Mouse (Mus musculus): ENCODE data around the gene Gm281. TPM values are rescaled to one million over a fixed set of nuclear protein-coding genes. Genes with fewer than 3 reads are reported as not detected.
"Not testable (repeated sequence)": the region's sequence is repeated elsewhere in the genome, so short reads cannot be mapped to it uniquely, and the experiment has no call there.

Gene Gm281
- 0.50 TPM in 1 of 2 replicates, not detected in the other for polyA plus RNA-seq (2011; ENCODE audit: insufficient read depth, insufficient read length, low replicate concordance, missing spikeins)

DNA sequence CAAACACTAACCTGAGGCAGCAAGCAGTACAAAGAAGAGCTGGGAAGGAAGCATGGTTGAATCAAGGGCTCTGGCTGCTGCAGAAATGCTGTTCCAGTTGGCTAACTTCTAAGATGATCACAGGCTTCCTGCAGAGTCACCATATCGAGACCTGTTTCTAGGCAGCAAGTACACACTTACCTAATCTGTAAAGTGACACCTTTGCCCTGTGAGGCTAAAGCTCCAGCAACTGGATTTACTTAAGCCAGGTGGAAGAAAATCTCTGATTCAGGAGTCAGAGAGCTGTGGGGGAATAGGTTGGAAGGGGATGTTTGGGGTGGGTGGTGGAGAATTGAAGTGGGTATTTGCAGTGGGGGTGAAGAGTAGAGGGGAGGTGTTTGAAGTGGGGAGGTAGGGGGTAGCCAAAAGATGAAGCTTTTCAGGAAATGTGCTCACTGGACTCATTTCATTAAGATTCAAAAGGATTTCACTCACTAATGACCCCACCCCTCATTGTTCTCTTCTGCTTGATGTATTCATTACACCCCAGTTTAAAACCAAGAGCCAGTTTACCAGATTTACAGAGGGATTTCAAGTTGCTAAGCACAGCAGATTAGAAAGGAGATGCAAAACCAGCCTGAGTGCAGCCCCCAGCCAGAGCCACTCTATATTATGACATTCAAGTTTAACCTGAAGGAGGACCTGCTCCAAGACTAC, at the start of gene Gm281:
Gm281 (minus strand) TSS at position 92 of the 696 bp plus-strand sequence.
- no peaks in the 10 kb centered on the region for H3K4me1 ChIP-seq (ENCODE audit: control insufficient read depth, insufficient read depth, low read length)
- H3K27ac ChIP-seq (ENCODE audit: control insufficient read depth, insufficient read depth, low read depth, low read length, poor library complexity), result no peak within 1 kb of the TSS
- no peak within 1 kb of the TSS for H3K4me3 ChIP-seq (replicated peaks; ENCODE audit: control insufficient read depth, low read depth, low read length)
- TF ChIP-seq POLR2A (IDR thresholded peaks at IDR 0.05; ENCODE audit: borderline replicate concordance, control insufficient read depth, low read depth, low read length) (no peak), CTCF (IDR thresholded peaks at IDR 0.05; ENCODE audit: control insufficient read depth, insufficient read depth, low read length) (no peak)
- 42% methylated on average over 1 of the region's 1 CpGs for WGBS

DNA sequence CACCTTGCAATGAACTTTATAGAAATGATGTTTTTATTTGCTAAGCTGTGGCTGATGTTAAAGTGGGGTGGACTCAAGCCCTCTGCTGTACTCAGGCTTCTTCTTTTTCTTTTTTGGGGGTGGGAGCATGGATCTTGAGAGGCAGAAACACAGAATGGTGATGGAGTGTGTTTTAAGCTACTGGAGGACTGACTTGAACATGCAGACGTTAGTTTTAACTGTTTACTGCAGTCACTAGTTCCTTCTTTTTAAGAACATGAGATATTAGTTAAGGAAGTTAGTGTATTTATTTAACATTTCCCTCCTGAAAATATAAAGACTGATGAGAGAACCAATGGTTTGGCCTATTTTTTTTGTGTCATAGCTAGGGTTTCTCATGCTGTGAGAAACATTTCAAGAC, 49.2 kb upstream of the Gm281 start:
- 19% methylated on average over 1 of the region's 1 CpGs for WGBS
- TF ChIP-seq CTCF (IDR thresholded peaks at IDR 0.05; ENCODE audit: control insufficient read depth, insufficient read depth, low read length), result no peak
- TF ChIP-seq POLR2A (IDR thresholded peaks at IDR 0.05; ENCODE audit: borderline replicate concordance, control insufficient read depth, low read depth, low read length), result no peak
- H3K4me3 ChIP-seq (replicated peaks; ENCODE audit: control insufficient read depth, low read depth, low read length), result no peak overlapping the region
- H3K4me1 ChIP-seq (ENCODE audit: control insufficient read depth, insufficient read depth, low read length), result no peaks in the 10 kb centered on the region
- H3K27ac ChIP-seq (ENCODE audit: control insufficient read depth, insufficient read depth, low read depth, low read length, poor library complexity), result no peak overlapping the region

DNA sequence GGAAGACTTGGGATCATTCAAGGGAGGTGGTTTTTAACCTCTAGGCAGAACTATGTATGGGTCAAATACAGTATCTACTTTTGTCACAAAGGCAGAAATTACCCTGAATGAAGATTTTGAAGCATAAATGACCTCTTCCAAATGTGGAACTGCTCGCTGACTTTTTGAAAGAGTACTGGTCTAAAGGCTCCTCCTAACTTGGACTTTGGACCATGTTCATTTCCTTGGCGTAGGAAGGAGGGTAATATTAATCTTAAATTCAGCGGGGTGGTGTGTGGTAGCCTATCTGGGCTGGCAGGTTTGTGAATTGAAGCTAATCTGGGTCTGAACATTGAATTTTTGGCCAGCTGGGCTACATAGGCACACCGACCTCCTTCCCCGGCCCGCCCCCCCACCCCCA, 48.2 kb upstream of the Gm281 start:
- Histone ChIP-seq H3K4me1 (ENCODE audit: control insufficient read depth, insufficient read depth, low read length) (no peaks in the 10 kb centered on the region), H3K27ac (ENCODE audit: control insufficient read depth, insufficient read depth, low read depth, low read length, poor library complexity) (no peak overlapping the region), H3K4me3 (replicated peaks; ENCODE audit: control insufficient read depth, low read depth, low read length) (no peak overlapping the region)
- no peak for TF ChIP-seq CTCF (IDR thresholded peaks at IDR 0.05; ENCODE audit: control insufficient read depth, insufficient read depth, low read length)
- no peak for TF ChIP-seq POLR2A (IDR thresholded peaks at IDR 0.05; ENCODE audit: borderline replicate concordance, control insufficient read depth, low read depth, low read length)
- 59% methylated on average over 6 of the region's 6 CpGs for WGBS

DNA sequence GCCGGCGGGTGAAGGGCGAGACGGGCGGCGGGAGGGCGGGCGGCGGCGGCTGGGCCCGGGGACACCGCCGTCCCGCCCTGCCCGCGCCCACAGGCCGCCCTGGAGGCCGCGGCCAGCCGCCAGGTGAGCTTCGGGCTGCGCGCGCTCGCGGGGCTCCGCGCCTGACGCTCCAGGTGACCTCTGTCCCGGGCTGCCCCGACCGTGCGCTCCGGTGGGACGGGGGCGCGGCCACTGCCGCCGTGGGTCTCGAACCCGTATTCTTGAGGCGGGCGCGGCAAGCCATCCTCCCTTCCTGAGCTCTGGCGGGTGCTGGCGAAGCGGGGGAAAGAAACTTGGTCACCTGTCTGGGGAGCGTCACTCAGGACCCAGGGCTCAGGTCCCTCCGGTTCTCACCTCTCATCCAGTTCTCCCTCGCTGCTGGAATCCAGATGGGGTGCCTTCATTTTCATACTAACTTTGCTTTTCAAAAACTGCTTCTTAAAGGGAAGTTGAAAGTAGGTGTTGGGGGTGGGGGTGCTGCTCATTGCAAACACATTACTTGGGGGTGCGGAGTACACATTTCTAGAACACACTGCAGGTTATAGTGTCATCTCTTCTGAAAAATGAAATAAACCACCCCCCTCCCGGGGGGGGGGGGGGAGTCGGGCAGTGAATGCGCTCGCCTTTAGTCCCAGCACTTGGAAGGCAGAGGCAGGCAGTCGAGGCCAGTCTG, 47.3 kb upstream of the Gm281 start, which contains the start of the genes Atxn7 and Thoc7:
Atxn7 (plus strand) TSS at position 40 of the 712 bp plus-strand sequence.
Thoc7 (minus strand) TSS at position 452 of the 712 bp plus-strand sequence.
- Histone ChIP-seq H3K4me1 (ENCODE audit: control insufficient read depth, insufficient read depth, low read length) (no peaks in the 10 kb centered on the region), H3K27ac (ENCODE audit: control insufficient read depth, insufficient read depth, low read depth, low read length, poor library complexity) (peak within 1 kb of the TSS; percentile 93), H3K4me3 (replicated peaks; ENCODE audit: control insufficient read depth, low read depth, low read length) (peak within 1 kb of the TSS; percentile 85)
- no peak for TF ChIP-seq CTCF (IDR thresholded peaks at IDR 0.05; ENCODE audit: control insufficient read depth, insufficient read depth, low read length)
- peak; percentile 12; the same call in 1 of the 2 replicates for TF ChIP-seq POLR2A (IDR thresholded peaks at IDR 0.05; ENCODE audit: borderline replicate concordance, control insufficient read depth, low read depth, low read length)
- WGBS, result 5% methylated on average over 48 of the region's 56 CpGs

DNA sequence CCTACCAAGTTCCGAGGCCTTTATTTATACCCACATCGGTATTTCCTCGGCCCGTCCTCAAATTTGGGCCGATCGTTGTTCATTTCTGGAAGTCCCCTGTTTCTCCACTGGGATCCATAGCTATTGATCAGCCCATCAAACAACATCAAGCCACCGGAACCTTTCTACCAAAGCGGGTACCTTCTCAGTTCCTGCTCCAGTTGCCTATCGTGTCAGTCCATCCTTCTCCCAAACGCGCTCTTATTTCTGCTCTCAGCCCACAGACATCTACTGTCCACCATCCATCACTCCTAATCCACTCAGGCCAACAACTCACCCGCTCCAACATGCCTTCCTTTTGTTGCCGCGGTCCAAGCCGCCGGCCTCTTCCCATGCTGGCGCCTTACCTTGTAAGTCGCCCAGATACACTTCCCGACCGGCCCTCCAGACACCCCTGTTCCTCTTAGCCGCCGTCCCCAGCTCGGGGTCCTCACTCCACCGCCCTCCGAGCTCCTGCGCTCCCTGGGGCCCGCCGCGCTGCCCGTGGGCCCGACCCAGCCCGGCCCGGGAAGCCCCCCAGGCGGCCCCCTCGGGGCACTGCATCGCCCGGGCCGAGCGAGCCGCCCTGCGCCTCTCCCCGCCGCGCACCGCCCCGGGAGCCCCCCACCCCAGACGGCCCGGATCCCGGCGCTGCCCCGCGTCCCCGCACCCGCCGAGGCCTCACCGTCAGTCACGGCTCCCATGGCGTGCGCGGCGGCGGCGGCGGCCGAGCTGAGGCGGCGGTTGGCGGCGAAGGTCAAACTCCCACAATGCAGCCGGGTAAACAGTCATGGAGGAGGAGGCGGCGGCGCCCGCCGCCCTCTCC, 46.4 kb upstream of the Gm281 start:
- Histone ChIP-seq H3K27ac (ENCODE audit: control insufficient read depth, insufficient read depth, low read depth, low read length, poor library complexity) (peak overlapping the region; percentile 57), H3K4me3 (replicated peaks; ENCODE audit: control insufficient read depth, low read depth, low read length) (peak overlapping the region; percentile 85), H3K4me1 (ENCODE audit: control insufficient read depth, insufficient read depth, low read length) (no peaks in the 10 kb centered on the region)
- under 1% methylated on average over 72 of the region's 75 CpGs for WGBS
- TF ChIP-seq POLR2A (IDR thresholded peaks at IDR 0.05; ENCODE audit: borderline replicate concordance, control insufficient read depth, low read depth, low read length) (no peak), CTCF (IDR thresholded peaks at IDR 0.05; ENCODE audit: control insufficient read depth, insufficient read depth, low read length) (no peak)

DNA sequence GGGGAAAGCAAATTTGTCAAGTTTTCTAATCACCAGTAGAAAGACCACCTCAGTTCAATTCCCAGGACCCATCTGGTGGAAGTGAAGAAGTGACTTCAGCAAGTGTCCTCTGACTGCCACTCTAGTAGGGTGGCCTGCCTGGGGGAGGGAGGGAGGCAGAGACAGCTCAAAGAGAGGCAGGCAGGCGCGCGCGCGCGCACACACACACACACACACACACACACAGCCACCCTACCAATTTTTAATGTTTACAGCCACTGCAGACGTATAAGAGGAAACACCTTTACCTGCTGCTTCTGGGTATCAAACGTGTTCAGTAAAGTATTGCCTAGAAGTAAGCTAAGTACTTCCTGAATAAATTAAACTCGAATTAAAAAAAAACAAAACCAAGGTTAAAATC, 45.8 kb upstream of the Gm281 start:
- Histone ChIP-seq H3K4me3 (replicated peaks; ENCODE audit: control insufficient read depth, low read depth, low read length) (peak overlapping the region; percentile 85), H3K27ac (ENCODE audit: control insufficient read depth, insufficient read depth, low read depth, low read length, poor library complexity) (no peak overlapping the region), H3K4me1 (ENCODE audit: control insufficient read depth, insufficient read depth, low read length) (no peaks in the 10 kb centered on the region)
- TF ChIP-seq CTCF (IDR thresholded peaks at IDR 0.05; ENCODE audit: control insufficient read depth, insufficient read depth, low read length) (no peak), POLR2A (IDR thresholded peaks at IDR 0.05; ENCODE audit: borderline replicate concordance, control insufficient read depth, low read depth, low read length) (no peak)
- 0% methylated on average over 9 of the region's 9 CpGs for WGBS

DNA sequence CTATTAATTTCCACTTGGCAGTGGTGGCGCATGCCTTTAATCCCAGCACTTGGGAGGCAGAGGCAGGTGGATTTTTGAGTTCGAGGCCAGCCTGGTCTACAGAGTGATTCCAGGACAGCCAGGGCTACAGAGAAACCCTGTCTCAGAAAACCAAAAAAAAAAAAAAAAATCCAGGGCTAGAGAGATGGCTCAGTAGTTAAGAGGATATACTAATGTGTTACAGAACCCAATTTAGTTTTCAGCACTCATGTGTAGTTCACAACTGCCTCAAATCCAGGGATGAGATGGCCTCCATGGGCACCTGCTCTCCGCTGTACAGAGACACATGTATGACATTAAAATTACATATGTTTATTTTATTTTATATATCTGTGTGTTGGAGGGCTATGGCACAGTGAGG, 37.9 kb upstream of the Gm281 start:
- WGBS, result 90% methylated on average over 3 of the region's 3 CpGs
- H3K27ac ChIP-seq (ENCODE audit: control insufficient read depth, insufficient read depth, low read depth, low read length, poor library complexity); H3K4me1 ChIP-seq (ENCODE audit: control insufficient read depth, insufficient read depth, low read length); H3K4me3 ChIP-seq (replicated peaks; ENCODE audit: control insufficient read depth, low read depth, low read length): not testable (repeated sequence)

DNA sequence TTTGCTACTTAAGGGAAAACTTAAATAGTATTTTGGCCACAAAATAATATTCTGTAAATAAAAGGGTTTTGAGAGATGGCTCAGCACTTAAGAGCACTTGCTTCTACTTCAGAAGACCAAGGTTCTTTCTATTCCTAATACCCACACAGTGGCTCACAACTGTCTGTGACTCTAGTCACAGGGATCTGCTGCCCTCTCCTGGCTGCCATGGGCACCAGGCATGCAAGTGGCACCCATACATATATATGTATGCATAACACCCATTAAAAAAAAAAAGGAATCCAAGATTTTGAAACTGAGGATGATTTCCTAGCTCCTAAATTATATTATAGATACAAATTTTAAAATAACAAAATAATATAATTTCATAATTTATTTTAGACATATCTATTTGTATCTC, 36.1 kb upstream of the Gm281 start:
- Histone ChIP-seq H3K4me1 (ENCODE audit: control insufficient read depth, insufficient read depth, low read length) (no peaks in the 10 kb centered on the region), H3K4me3 (replicated peaks; ENCODE audit: control insufficient read depth, low read depth, low read length) (no peak overlapping the region), H3K27ac (ENCODE audit: control insufficient read depth, insufficient read depth, low read depth, low read length, poor library complexity) (no peak overlapping the region)
- TF ChIP-seq CTCF (IDR thresholded peaks at IDR 0.05; ENCODE audit: control insufficient read depth, insufficient read depth, low read length) (peak; percentile 75), POLR2A (IDR thresholded peaks at IDR 0.05; ENCODE audit: borderline replicate concordance, control insufficient read depth, low read depth, low read length) (no peak)

Measured in bone marrow, adult 2 months (tissue).